Mouse (Mus musculus) T-cell, adult 66 days (primary cell): ENCODE data around the gene Fnip1. TPM values are rescaled to one million over a fixed set of nuclear protein-coding genes. Genes with fewer than 3 reads are reported as not detected.

Source experiments
- total RNA-seq, 2 experiments: library from RNA; stranded (reverse); gene quantifications; 3 replicates in 1 of 2; 4 replicates in 1 of 2; pipeline ENCODE4 v1.2.4; 2023

The Fnip1 gene
- total RNA-seq: 10 to 100 TPM; 22.6 to 25.4 TPM

GRCm38 (mm10) chr11:54437823-54438337 is at the start of gene Fnip1:
Fnip1 (plus strand) TSS chr11:54438199.

DNA sequence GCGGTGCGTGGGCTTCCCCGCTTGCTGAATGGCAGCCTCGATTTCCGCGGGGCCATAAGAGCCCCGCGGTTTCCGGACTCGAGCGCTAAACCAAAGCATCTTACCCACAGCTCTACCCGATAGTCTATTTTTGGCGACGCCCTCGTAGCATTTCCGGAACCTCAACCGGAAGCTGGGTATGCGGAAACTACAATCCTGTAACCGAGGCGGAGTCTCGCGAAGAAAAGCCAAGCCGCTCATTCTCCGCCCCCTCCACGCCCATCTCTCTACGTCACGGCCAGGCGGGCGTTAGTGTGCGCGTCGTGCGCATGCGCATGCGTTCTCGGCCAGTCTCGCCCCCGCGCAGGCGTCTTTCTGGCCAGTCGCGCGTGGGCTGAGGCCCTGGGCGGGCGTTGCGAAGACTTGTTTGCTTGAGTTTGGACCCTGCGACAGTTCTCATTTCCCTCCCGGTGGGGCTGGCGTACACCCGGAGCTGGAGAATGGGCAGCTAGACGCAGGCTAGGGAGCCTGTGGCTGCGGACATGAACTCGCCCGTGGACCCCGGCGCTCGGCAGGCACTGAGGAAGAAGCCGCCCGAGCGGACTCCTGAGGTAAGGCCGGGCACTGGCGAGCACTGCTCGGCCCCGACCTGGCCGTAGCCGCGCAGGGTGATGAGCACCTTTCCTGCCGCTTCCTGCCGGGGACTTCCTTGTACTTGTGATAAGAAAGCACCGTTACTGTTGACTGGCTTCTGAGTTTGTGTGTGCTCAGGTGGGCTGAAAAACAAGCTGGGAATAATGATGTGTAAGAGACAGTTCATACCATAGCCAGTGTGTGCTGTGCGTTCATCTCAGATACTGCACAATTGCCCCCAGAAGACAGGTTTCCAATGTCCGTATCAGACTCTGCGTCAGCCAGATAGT is 84.8 kb downstream of the Fnip1 start, which contains the start of gene Rapgef6:
Gene Rapgef6, plus strand, starts transcription at position 319 of the 902 bp plus-strand sequence.

Other genes with a start within 250 kb of the Fnip1 start
- 1 to 10 TPM; 1.3 to 6.1 TPM for gene Csf2, start 188.5 kb upstream of the Fnip1 start, total RNA-seq
- gene Il3, start 170.9 kb upstream of the Fnip1 start, total RNA-seq: not detected
- 1 to 10 TPM in 1 of 2 experiments, not detected in 1; 1.5 TPM for gene Acsl6, start 134.4 kb upstream of the Fnip1 start, total RNA-seq
- not detected for gene Meikin, start 67.5 kb upstream of the Fnip1 start, total RNA-seq
- gene Rapgef6, start 84.6 kb downstream of the Fnip1 start, total RNA-seq: 100 to 1,000 TPM; 252 to 285 TPM